Mouse (Mus musculus) B cell, adult (primary cell): Measurements from ENCODE around the gene Efl1. TPM values are rescaled to one million over a fixed set of nuclear protein-coding genes. Genes with fewer than 3 reads are reported as not detected.

Experiments
- total RNA-seq: library from RNA; stranded (reverse); gene quantifications from 4 replicates; pipeline ENCODE4 v1.2.4, GENCODE M21; 2023; ENCODE audit not compliant: inconsistent age

Gene Efl1
- total RNA-seq: 23.1 to 32.2 TPM (median 27.1 TPM) in 4 replicates

DNA sequence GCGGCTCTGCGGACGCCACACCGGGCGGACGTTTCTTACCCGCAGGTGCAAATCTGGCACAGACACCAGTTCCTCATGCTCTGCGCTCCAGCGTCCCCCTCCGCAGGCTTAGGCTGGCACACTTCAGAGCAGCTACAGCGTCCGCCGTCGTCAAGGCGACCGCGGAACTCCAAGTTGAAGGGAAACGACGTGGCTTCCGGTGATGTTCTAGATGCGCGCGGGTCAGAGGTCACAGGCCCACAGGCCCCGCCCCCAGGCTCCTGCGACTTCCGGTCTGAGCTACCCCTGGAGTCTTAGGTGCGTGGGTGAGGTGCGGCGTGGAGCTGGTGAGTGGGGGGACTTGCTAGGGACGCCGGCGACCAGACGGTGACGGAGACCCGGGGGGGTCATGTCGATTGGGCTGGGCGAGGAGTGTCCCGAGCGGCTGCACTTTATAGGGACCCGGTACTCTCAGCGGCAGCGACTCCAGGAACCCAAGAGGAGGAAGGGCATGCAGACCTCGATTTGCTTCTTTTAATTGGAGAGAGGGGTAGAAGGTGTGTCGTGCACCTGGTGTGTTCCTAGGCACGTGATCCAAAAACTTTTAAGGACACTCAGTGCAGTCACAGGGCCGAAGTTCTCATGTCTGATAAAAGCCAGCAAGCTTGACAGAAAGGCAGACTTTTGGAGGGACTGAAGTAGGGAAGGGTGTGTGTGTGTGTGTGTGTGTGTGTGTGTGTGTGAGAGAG, at the start of gene Efl1, which contains the start of gene Saxo2:
Gene Efl1 (plus strand): TSS at position 262 of the 728 bp plus-strand sequence.
Gene Saxo2 (minus strand): TSS at position 176 of the 728 bp plus-strand sequence.

Other genes starting within 250 kb of the Efl1 start
- 0.33 to 0.90 TPM in 2 of 4 replicates, not detected in the others for gene Saxo2, start 86 bp upstream of the Efl1 start, total RNA-seq
- gene Mex3b, start 218.7 kb downstream of the Efl1 start, total RNA-seq: 2.4 to 3.0 TPM (median 2.5 TPM) in 4 replicates